Mouse (Mus musculus) small intestine, adult 2 months (tissue): ENCODE measurements around the gene Dlg2.

Source experiments
- CTCF ChIP-seq: fragments of 200-500 bp; IDR thresholded peaks from 2 replicates; pipeline ENCODE4 v1.5.1; 2012; ENCODE audit warnings: low read depth, mild to moderate bottlenecking, control low read depth, inconsistent platforms, low read length, moderate library complexity, mixed read lengths; ENCODE audit not compliant: insufficient replicate concordance, insufficient read length; ENCODE audit errors: extremely low read depth
- POLR2A ChIP-seq: fragments of 200-500 bp; IDR thresholded peaks from 2 replicates; pipeline ENCODE4 v1.6.1; 2012; ENCODE audit warnings: low read depth, mild to moderate bottlenecking, control low read depth, inconsistent platforms, low read length, moderate library complexity

- TF ChIP-seq CTCF (no peak), POLR2A (no peak)
These were observed 958.3 kb downstream of the Dlg2 start for GRCm38 (mm10) chr7:91434739-91435138.
